Comparison of ENCODE assay signal across 15 mouse cellular contexts in the genomic region with DNA sequence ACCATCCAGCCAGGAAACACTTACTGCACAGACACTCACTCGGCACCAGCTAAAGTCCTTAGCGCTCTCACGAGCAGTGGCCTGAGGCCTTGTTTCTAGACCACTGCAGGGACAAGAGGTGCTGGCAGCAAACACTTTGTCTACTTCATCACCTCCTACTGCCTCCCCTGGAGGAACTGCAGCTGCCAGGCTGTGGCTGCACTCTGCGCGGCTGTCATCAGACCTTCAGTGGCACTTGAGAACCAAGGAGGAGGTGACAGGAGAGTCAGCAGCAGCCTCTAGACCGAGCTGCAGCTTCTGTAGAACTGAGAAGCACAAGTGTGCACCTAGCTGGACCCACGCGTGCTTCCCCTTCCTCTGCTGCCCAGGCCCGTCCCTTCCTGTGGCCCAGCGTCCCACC. TPM values are rescaled to one million over a fixed set of nuclear protein-coding genes. Genes with fewer than 3 reads are reported as not detected.
DNase-seq lines count a peak whose midpoint lies in the region; ATAC-seq and TF ChIP-seq lines count a peak whose summit lies in the region.
"Had no signal": no experiment of that assay in that cellular context is flagged by ENCODE, and none has a peak within 500 bp of the region (broad histone marks: within the 10 kb centered on the region; RNA-seq: fewer than 3 reads in every experiment).

No protein-coding gene starts in this region.

- DNase-seq in cerebellum, adult 2 months, result no peak
- DNase-seq in kidney, postnatal 0 days (ENCODE audit: low spot score), result no peak
- DNase-seq in kidney, adult 9 months, result no peak
- DNase-seq in heart, postnatal 4 days, result peak; percentile 65
- DNase-seq in lung, postnatal 36 days, result peak; percentile 72
- no peak for DNase-seq in MN1 (ENCODE audit: low spot score)
- DNase-seq in left cerebral cortex, postnatal 36 days (ENCODE audit: low spot score in 2 of 2), result no peak
- DNase-seq: kidney, postnatal 25 days; spleen, adult 18-20 months; thymus, postnatal 25 days had no signal

- H3K27ac ChIP-seq in cerebellum, adult 2 months (ENCODE audit: insufficient read depth, low read length), result 0 out of 2 replicates have a peak overlapping the region, but pooled peaks have one; percentile 5
- peak overlapping the region; percentile 25; the same call in 1 of the 2 replicates for H3K27ac ChIP-seq in kidney, postnatal 0 days
- H3K27ac ChIP-seq: heart, adult 2 months; midbrain, embryonic 15.5 days had no signal

- H3K9me3 ChIP-seq in kidney, postnatal 0 days (replicated peaks; ENCODE audit: low read length), result no peaks in the 10 kb centered on the region
- H3K9me3 ChIP-seq: G1E; midbrain, embryonic 15.5 days had no signal

- no peaks in the 10 kb centered on the region for H3K36me3 ChIP-seq in kidney, postnatal 0 days (ENCODE audit: insufficient read depth, low read length)
- H3K36me3 ChIP-seq: midbrain, embryonic 15.5 days had no signal

- H3K9ac ChIP-seq in kidney, postnatal 0 days (ENCODE audit: low read depth, low read length), result no peak overlapping the region
- H3K9ac ChIP-seq: midbrain, embryonic 15.5 days had no signal

- 74% methylated on average over 10 of the region's 10 CpGs for WGBS in cerebellum, adult 2 months
- WGBS in kidney, postnatal 0 days, result 62% methylated on average over 10 of the region's 10 CpGs

- H3K4me1 ChIP-seq in cerebellum, adult 2 months (ENCODE audit: control insufficient read depth, insufficient read depth, low read length), result peaks cover 56% of the 10 kb centered on the region
- peaks cover 12% of the 10 kb centered on the region; the same call in 1 of the 2 replicates for H3K4me1 ChIP-seq in kidney, postnatal 0 days (replicated peaks; ENCODE audit: insufficient read depth, low read length)
- H3K4me1 ChIP-seq: midbrain, embryonic 15.5 days had no signal

- H3K4me3 ChIP-seq in cerebellum, adult 2 months (replicated peaks; ENCODE audit: insufficient read depth, low read depth, low read length), result no peak overlapping the region
- no peak overlapping the region for H3K4me3 ChIP-seq in kidney, postnatal 0 days (replicated peaks; ENCODE audit: low read depth, low read length)
- H3K4me3 ChIP-seq: erythroblast, embryonic 14.5 days; heart, adult 2 months; midbrain, embryonic 15.5 days had no signal

- H3K4me2 ChIP-seq in kidney, postnatal 0 days (ENCODE audit: low read length), result no peak overlapping the region
- H3K4me2 ChIP-seq: midbrain, embryonic 15.5 days had no signal

- no peak for ATAC-seq in cerebellum, adult (ENCODE audit: insufficient number of reproducible peaks, low FRiP score, low TSS enrichment)
- ATAC-seq in kidney, postnatal 0 days (replicated peaks; ENCODE audit: low FRiP score, low read depth), result no peak
- ATAC-seq: midbrain, embryonic 15.5 days had no signal

- TF ChIP-seq POLR2A in cerebellum, adult 2 months (IDR thresholded peaks at IDR 0.05; ENCODE audit: borderline replicate concordance, insufficient read depth, low read length), result no peak

- TF ChIP-seq CTCF in cerebellum, adult 2 months (IDR thresholded peaks at IDR 0.05; ENCODE audit: borderline replicate concordance, insufficient read depth, low read depth, low read length), result no peak
- TF ChIP-seq CTCF in kidney, postnatal 0 days (IDR thresholded peaks at IDR 0.05; ENCODE audit: low read depth), result no peak

- H3K27me3 ChIP-seq in cerebellum, adult 2 months (ENCODE audit: control insufficient read depth, insufficient read depth, low read length), result no peaks in the 10 kb centered on the region
- H3K27me3 ChIP-seq in kidney, postnatal 0 days (ENCODE audit: insufficient read depth, low read length), result no peaks in the 10 kb centered on the region
- H3K27me3 ChIP-seq: midbrain, embryonic 15.5 days had no signal

- intact Hi-C loops in left cerebral cortex, postnatal 36 days (cut with DNase I), result no loop called here

RNA-seq across cellular contexts. Expression of a gene that starts 56.9 kb away (rescaled TPM):
- 63.3 and 74.7 TPM in 2 replicates for polyA plus RNA-seq in cerebellum, adult 2 months (2012; rRNA removed)
- polyA plus RNA-seq in kidney, postnatal 0 days (2015; fragmentation: Nextera tagmentation; extraction: Ambion mirVana), result 8.3 and 10.2 TPM in 2 replicates
- 10 to 100 TPM; 13.8 to 17.7 TPM for total RNA-seq in heart, postnatal 4 days (2021)
- total RNA-seq in left cerebral cortex, postnatal 36 days (2021), result 10 to 100 TPM; 41.2 to 65.2 TPM

Comparison
In these comparisons a context has a peak if more than half of its experiments do, and no peak if none do; other contexts are left out.
1. DNase-seq: peak in heart, postnatal 4 days (single experiment) and lung, postnatal 36 days (single experiment); none in cerebellum, adult 2 months (0 of 2), kidney, postnatal 0 days (single experiment), kidney, adult 9 months (single experiment), MN1 (single experiment) and left cerebral cortex, postnatal 36 days (0 of 2).